Mouse (Mus musculus) erythroblast, embryonic 14.5 days (primary cell): ENCODE results near the gene Ppm1b. TPM values are rescaled to one million over a fixed set of nuclear protein-coding genes. Genes with fewer than 3 reads are reported as not detected.

ENCODE experiments used
- H3K27me3 ChIP-seq: 2 replicates; pipeline ENCODE4 v1.6.1; 2012; ENCODE audit warnings: inconsistent platforms; ENCODE audit not compliant: control insufficient read depth
- H3K36me3 ChIP-seq: 2 replicates; pipeline ENCODE4 v1.6.1; 2012; ENCODE audit warnings: mild to moderate bottlenecking, inconsistent platforms; ENCODE audit not compliant: control insufficient read depth
- H3K4me1 ChIP-seq: 2 replicates; pipeline ENCODE4 v1.6.1; 2012; ENCODE audit warnings: inconsistent platforms; ENCODE audit not compliant: control insufficient read depth
- H3K4me3 ChIP-seq: replicated peaks from 2 replicates; pipeline ENCODE3; 2012; ENCODE audit warnings: moderate library complexity, mild to moderate bottlenecking, inconsistent platforms
- H3K9me3 ChIP-seq: 2 replicates; pipeline ENCODE4 v1.6.1; 2012; ENCODE audit warnings: low read length, inconsistent platforms, mixed read lengths; ENCODE audit not compliant: control insufficient read depth
- GATA1 ChIP-seq: IDR thresholded peaks from 2 replicates; pipeline ENCODE4 v1.6.1; 2012; ENCODE audit warnings: low read length, inconsistent platforms, mixed read lengths
- TAL1 ChIP-seq: IDR thresholded peaks from 3 replicates; pipeline ENCODE4 v1.6.1; 2012; ENCODE audit warnings: low read length, inconsistent platforms, mixed read lengths
- polyA plus RNA-seq: library from polyadenylated mRNA; stranded (reverse); fragments of >175 nt; gene quantifications from 2 replicates; pipeline ENCODE4 v1.2.3, GENCODE M21; 2012

Ppm1b gene
- polyA plus RNA-seq, 1 experiment: 2.6 TPM

DNA sequence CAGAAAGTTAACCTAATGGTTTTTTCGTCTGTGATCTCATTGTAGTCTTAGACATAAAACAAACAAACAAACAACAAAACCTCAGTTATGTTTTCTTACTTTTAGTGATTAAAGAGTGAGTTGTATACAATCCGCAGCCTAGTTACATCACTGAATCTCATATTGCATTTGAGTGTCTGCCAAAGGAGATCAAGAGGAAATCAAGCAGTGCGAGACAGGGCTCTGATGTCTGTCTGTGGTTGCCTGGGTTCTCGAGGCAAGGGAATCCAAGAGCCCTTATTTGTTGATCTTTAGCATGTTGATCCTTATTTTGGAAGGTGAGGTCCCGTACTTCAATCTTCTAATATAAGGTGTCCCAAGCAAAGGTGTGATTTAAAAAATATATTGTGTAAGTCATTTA lies 1.7 kb upstream of the Ppm1b start:
- H3K4me1 ChIP-seq: peaks cover 39% of the 10 kb centered on the region
- no peak overlapping the region for H3K4me3 ChIP-seq
- no peaks in the 10 kb centered on the region for H3K9me3 ChIP-seq
- H3K27me3 ChIP-seq: no peaks in the 10 kb centered on the region
- TF ChIP-seq TAL1 (no peak), GATA1 (no peak)
- peaks cover 7% of the 10 kb centered on the region for H3K36me3 ChIP-seq

DNA sequence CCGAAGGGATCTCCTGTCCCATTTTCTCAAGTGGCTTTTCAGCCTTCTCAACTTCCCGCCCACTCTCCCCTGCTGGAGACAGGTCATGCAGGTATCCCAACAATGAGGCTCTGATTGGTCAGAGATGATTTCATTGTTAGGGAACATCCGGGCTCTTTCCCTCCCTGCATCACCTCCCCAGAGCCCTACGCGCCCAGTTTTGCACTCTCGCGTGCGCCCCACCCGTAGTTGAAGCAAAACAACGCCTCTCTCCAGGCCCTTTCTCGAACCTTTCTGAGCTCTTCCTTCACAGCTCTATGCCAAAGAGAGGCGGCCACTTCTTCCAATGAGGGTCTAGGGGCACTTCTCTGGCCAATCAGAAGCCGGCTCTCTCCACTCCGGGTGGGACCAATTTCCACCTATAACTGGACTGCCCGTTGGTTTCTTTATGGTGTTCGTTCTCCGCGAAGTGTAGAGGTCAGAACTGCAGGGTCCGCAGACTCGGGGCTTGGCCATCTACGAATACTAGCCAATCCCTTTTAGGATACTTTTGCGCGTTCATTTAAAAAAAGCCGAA lies 468 bp downstream of the Ppm1b start:
- Histone ChIP-seq H3K27me3 (no peaks in the 10 kb centered on the region), H3K9me3 (no peaks in the 10 kb centered on the region), H3K36me3 (peaks cover 21% of the 10 kb centered on the region), H3K4me1 (peaks cover 52% of the 10 kb centered on the region), H3K4me3 (peak overlapping the region; percentile 89)
- TF ChIP-seq GATA1: no peak
- no peak for TF ChIP-seq TAL1

DNA sequence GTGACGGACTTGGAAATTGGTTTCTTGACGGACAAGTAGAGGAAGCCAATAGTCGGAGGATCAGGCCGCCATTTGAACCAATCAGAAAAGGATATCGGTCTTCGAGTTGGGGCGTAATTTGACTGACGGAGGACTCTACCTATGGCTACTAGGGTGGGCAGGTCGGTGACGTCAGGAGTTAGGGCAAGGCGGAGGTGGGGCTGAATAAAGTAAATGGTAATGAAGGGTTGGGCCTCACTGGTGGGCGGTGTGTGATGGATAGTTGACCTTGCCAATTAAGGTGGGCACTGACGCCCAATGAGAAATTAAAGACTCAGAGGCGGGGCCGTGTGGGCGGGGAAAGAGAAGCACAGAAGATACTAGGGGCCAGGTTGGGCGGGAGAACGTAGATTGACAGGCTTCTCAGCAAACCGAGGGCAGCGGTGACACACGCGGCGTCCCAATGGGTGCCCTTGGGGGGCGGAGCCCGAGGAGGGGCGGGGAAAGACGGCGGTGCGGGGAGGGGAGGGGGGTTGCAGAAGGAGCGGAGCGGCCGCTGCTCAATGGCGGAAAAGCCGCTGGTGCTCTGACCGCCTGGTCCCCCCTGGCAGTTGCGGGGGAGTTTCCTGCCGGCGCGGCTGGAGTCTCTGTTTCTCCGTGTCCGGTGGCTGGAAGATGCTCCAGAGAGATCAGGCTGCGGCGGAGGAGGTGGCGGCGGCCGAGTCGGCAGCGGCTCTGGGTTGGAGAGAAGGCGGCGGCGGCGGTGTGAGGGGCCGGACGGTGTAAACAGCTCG lies 1.1 kb downstream of the Ppm1b start:
- H3K9me3 ChIP-seq: no peaks in the 10 kb centered on the region
- H3K4me1 ChIP-seq: peaks cover 57% of the 10 kb centered on the region
- H3K27me3 ChIP-seq: no peaks in the 10 kb centered on the region
- peaks cover 26% of the 10 kb centered on the region for H3K36me3 ChIP-seq
- TF ChIP-seq GATA1 (no peak), TAL1 (no peak)
- H3K4me3 ChIP-seq: peak overlapping the region; percentile 89

- Histone ChIP-seq H3K4me1 (peaks cover 57% of the 10 kb centered on the region), H3K4me3 (peak overlapping the region; percentile 89), H3K9me3 (no peaks in the 10 kb centered on the region), H3K36me3 (peaks cover 28% of the 10 kb centered on the region), H3K27me3 (no peaks in the 10 kb centered on the region)
- TF ChIP-seq TAL1 (no peak), GATA1 (no peak)
These were observed 1.9 kb downstream of the Ppm1b start for GRCm38 (mm10) chr17:84958411-84958911.

- peak overlapping the region; percentile 89 for H3K4me3 ChIP-seq
- H3K9me3 ChIP-seq: no peaks in the 10 kb centered on the region
- H3K4me1 ChIP-seq: peaks cover 56% of the 10 kb centered on the region
- no peaks in the 10 kb centered on the region for H3K27me3 ChIP-seq
- peaks cover 29% of the 10 kb centered on the region for H3K36me3 ChIP-seq
- TF ChIP-seq GATA1: no peak
- TF ChIP-seq TAL1: no peak
These were observed 2.6 kb downstream of the Ppm1b start for GRCm38 (mm10) chr17:84958986-84959664.

DNA sequence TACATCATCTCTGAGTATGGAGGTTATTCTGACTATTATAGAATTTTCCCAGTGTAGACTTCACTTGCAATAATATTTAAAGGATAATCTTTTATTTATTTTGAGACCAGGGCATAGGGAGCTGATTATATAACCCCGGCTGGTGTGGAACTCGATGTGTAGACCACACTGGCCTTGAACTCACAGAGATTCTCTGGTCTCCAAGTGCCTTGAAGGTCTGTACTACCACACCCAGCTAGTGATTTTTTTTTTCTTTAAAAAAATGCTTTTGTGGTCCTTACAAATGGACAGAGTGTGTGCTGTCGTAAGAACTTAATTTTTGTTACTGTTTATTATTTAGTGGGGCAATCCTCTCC lies 3.1 kb downstream of the Ppm1b start:
- TF ChIP-seq TAL1: no peak
- no peak for TF ChIP-seq GATA1
- Histone ChIP-seq H3K4me3 (peak overlapping the region; percentile 89), H3K27me3 (no peaks in the 10 kb centered on the region), H3K36me3 (peaks cover 32% of the 10 kb centered on the region), H3K9me3 (no peaks in the 10 kb centered on the region), H3K4me1 (peaks cover 54% of the 10 kb centered on the region)

- no peaks in the 10 kb centered on the region for H3K27me3 ChIP-seq
- no peak for TF ChIP-seq GATA1
- no peak for TF ChIP-seq TAL1
- no peaks in the 10 kb centered on the region for H3K9me3 ChIP-seq
These were observed 3.6 kb downstream of the Ppm1b start for GRCm38 (mm10) chr17:84960136-84960535.

GRCm38 (mm10) chr17:84962046-84962445 lies 5.5 kb downstream of the Ppm1b start:
- Histone ChIP-seq H3K36me3 (peaks cover 48% of the 10 kb centered on the region), H3K27me3 (no peaks in the 10 kb centered on the region), H3K9me3 (no peaks in the 10 kb centered on the region), H3K4me1 (peaks cover 41% of the 10 kb centered on the region), H3K4me3 (no peak overlapping the region)
- no peak for TF ChIP-seq GATA1
- TF ChIP-seq TAL1: no peak

More at GRCm38 (mm10) chr17:84960136-84960535, 3.6 kb downstream of the Ppm1b start:
- Histone ChIP-seq H3K36me3 (peaks cover 34% of the 10 kb centered on the region), H3K4me1 (peaks cover 55% of the 10 kb centered on the region), H3K4me3 (peak overlapping the region; percentile 89)

GRCm38 (mm10) chr17:84963651-84964050 lies 7.1 kb downstream of the Ppm1b start:
- TF ChIP-seq GATA1 (no peak), TAL1 (no peak)
- no peaks in the 10 kb centered on the region for H3K9me3 ChIP-seq
- no peaks in the 10 kb centered on the region for H3K27me3 ChIP-seq
- peaks cover 56% of the 10 kb centered on the region for H3K36me3 ChIP-seq
- H3K4me1 ChIP-seq: peaks cover 47% of the 10 kb centered on the region
- H3K4me3 ChIP-seq: no peak overlapping the region
